Mouse (Mus musculus) fibroblast of lung, adult 2 months (primary cell): ENCODE measurements around the gene Larp7.

Experiments used
- DNase-seq: peaks from one replicate; pipeline ENCODE4 v3.0.0-alpha.2; 2011; ENCODE audit warnings: low read depth

The Larp7 gene

DNA sequence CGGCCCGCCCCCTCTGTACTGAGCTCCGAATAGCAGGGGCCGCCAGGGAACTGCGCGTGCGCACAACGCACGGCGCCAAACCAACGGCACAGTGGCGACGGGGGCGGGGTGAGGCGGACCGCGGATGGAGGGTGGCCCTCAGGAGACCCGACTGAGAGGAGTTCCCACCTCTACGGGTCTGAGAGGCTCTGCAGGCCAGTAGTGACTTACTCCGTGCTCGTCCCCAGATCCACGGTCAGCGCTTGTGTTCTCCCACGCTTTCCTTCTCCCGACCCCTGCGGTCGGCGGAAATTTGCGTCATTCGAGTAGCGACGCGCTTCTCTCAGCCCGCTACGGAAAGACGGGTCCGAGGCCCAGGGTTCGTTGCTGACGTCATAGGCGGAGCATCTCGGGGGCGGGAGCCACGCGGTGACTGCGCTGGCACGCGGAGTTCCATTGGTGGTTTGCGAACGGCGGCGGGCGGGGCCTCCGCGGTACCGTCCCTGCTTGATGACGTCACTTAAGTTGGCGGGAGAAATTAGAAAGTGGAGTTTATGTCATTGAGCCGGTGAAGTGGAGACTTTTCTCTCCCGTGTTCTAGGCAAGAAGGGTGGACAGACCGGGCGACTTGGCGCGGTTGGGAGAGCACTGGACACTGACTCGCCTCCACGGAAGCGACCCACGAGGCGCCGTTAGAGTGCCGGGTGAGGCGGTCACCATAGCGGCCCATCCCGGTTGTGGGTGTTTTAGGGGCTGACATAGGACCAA is at the start of gene Larp7, which contains the start of gene Zgrf1:
Gene Larp7, minus strand, starts transcription at position 377 of the 747 bp plus-strand sequence.
Gene Zgrf1, plus strand, starts transcription at position 517 of the 747 bp plus-strand sequence.
- DNase-seq, result peak; percentile 97

DNA sequence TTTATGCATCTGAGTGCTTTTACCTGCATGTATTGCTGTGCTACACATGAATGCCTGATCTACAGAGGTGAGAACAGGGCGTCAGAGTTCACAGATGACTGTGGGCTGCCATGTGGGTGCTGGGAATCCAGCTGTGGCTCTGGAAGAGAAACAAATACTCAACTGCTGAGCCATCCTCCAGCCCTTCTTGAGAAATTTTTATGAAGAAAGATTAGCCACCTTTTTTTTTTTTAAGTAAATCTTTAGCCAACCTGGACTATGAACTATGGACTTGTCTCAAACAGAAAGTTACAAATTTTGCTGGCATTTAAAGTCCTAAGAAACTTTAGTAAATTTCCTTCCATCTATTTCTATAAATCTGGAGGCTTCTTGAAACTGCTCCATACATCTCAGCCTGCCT is 44.0 kb upstream of the Larp7 start:
- DNase-seq, result no peak

DNA sequence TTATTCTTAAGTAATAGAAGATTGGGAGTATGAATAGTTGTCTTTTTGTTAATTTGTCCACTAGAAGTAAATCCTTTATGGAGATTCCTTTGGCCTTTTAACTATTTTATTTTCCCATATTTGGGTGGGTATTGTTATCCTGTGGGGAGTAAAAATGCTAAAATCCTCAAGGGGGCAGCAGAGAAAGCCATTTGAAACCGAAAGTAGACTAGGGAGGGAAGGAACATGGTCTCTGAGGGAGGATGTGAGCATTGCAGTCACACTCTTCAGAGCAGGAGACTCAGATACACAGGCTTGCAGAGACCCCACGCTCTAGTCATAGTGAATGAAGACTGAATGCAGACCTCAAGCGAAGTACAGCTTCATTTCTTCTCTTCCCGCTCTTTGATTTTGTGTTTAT is 19.4 kb upstream of the Larp7 start:
- peak; percentile 44 for DNase-seq

DNA sequence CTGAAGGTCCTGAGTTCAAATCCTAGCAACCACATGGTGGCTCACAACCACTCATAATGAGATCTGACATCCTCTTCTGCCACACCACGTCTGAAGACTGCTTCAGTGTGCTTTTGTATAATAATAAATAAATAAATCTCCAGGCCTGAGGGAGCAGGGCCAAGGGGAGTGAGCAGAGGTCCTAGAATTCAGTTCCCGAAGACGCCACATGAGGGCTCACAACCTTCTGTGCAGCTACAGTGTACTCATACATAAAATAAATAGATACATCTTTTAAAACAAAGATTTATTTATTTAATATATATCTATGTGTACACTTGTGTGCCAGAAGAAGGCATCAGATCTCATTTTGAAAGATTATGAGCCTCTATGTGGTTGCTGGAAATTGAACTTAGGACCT is 12.0 kb upstream of the Larp7 start:
- DNase-seq, result no peak

DNA sequence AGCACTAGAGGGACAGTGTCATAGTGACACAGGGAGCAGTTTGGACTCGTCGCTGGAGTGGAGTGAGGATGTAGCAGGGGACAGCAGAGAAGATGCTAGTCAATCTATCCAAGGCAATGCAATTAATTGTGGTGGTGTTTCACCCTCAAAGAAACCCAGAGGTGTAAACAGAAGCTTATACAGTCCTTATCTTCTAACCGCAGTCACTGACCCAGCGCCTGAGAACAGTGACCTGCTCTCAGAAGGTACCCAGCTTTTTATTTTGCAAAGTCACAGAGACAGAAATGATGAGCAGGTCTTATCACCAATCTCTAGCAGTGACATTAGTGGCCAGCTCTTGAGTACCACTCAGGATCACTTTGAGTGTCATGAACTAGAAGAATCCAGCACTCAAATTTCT is 9.8 kb upstream of the Larp7 start:
- no peak for DNase-seq

DNA sequence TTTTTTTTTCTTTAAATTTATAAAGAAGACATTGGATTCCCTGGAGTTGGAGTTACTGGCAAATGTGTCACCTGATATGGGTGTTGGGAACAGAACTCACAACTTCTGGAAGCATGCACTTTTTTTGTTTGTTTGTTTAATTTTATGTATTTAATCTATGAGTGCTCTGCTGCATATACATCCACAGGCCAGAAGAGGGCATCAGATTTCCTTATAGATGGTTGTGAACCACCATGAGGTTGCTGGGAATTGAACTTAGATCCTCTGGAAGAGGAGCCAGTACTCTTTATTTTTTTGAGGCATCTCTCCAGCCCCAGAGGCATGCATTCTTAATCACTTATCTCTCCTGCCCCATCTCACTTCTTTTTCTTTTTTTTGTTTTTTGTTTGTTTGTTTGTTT is 5.1 kb upstream of the Larp7 start:
- DNase-seq, result no peak

DNA sequence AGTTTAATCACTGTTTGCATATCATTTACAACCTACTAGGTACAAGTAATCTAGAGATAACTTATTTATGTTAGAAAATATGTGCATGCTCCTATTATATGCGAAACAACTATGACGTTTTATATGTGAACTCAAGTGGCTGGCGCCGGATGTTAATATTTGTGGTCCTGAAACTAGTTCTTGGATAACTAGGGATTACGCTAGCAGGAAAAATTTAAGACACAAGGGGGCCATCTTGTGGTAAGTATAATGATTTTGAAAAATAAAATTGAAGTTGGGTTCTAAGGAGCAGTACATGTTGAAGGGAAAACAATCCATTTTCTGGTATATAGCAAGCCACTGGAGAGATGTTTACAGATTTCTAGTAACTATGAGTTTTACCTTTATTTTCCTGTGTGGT is 1.6 kb upstream of the Larp7 start:
- no peak for DNase-seq

DNA sequence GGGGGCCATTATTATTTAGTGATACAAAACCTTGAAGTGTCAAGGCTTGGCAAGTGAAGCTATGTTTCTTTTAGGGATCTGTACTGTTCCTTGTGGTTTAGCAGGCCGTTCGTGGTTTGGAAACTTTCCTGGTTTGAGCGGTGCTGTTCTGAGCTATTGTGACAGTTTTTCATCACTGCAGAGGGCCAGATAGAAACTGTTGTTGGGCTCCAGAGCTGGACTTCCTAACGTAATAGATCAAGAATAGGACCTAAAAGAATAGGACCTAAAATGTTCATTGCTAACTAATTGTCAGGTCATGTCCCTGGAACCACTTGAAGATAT is 533 bp upstream of the Larp7 start:
- DNase-seq, result no peak

DNA sequence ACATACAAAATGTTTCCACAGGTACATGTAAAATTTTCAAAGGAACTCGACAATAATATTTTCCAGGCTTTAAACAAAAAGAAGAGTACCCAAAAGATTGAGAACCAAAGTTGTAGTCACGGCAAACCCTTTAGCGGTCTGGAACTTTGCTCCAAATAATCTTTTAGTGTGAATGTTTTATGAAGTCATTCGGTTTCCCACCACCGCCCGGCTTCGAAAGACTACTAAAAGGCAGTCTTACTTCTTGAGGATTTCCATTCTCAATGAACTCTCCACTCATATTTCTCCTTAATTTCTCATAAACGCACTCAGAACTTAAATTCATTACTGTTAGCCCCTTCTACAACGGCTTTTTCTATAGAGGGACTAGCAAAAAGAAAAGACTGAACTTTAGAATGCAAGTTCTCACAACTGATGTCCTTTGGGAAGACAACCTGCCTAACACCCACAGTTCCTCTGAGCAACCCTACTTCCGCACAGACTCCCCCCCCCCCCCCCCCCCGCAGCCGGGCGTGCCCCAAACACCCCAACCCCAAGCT is 646 bp downstream of the Larp7 start:
- DNase-seq, result no peak

DNA sequence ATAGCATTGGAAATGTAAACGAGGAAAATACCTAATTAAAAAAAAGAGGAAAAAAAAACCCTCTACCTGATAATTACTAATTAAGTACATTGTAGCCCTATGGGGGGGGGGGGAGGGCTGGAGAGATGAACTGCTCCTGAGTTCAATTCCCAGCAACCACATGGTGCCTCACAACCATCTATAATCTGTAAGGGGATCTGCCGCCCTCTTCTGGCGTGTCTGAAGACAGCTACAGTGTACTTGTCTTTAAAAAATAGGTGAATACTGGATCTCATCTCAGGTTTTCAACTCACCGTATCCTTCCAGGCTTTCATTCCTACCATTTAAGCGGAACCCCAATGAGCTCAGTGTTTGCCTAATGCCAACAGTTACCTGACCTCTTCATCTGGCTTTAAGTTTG is 5.3 kb downstream of the Larp7 start:
- DNase-seq, result no peak

DNA sequence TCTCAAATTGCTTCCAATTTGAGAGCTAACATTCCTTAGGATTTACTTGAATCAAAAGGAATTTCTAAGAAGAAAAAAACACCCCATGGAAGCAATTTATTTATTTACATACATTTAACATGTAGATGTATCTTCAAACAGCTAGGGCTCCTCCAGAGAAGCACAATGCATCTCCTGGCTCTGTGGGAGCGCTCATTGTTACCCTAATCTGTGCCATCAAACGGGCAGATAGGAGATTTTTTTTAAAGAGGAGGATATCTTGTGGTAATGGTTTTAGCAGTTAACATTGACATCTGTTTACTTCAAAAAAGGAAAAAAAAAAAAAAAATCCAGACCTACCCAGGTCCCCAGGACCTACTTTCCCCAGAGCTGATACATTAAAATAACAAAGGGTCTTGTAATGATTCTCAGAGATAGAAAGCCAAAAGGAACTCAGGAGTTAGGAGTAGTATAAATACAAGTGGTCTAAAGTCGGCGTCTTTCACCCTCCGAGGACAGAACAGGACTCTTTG is 8.5 kb downstream of the Larp7 start:
- no peak for DNase-seq

DNA sequence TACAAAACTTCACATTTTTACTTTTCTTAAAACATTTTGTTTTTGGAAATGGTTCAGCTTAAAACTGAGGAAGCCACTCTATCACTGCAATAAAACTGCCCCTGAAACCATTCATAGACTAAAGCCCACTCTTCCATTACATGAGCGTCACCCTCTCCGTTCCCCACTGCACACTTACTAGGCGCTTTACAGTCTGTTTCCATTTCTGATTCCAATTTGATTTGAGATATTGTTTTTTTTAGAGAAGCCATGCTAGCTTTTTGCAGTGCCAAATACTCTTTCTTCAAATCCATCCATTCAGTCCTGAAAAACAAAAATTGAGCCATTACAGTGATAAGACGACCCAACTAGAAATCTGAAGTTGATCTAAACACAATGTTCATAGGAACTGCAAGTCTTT is 9.2 kb downstream of the Larp7 start:
- DNase-seq, result no peak

DNA sequence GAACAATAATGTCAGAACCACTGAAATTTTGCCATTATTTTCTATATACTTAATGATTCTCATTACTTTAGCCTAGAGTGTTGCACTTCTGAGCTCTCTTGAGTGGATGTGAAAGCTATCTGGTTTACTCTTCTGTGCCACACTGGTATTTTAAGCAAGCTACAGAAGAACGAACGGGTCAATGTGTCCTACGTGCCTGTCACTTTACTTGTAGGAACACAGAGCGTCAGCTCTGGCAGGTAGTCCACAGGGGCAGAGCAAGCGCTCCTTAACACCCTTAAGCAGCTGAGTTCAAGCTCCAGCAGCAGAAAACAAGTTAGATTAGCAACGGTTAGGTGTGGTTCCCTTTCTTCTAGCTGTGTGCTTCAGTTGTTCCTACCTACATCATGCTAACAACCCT is 14.0 kb downstream of the Larp7 start:
- no peak for DNase-seq

DNA sequence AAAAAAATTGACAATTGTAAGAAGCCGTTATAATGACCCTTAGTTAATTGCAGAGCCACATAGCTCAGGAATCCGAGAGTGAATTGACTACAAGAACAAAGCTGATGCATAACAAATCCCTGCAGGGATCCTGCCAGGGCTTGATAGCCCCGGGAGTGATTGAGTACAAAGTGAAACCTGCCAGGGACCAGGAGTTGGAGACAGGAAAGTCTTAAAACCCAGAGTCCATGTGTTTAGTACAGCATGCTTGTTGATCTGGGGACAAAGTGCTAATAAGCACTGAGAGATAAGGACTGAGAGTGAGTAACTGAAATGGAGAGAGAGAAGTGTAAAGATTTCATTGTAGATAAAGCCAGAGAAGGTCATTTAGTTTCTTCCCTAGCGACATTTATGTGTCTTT is 22.9 kb downstream of the Larp7 start:
- no peak for DNase-seq

DNA sequence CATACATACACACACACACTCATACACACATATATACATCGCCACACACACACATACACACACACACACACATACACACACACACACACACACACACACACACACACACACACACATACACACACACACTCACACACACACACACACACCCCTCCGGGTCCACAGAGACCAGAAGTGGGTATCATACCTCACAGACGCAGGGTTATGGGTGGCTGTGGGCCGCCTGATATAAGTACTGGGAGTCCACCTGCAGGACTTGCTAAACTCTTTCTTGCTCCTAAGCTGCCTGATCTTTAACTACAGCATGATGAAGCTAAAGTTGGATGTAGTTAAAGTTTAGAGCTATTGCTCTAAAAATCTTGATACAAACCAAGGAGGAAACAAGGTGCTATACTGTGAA is 23.3 kb downstream of the Larp7 start:
- DNase-seq, result no peak

DNA sequence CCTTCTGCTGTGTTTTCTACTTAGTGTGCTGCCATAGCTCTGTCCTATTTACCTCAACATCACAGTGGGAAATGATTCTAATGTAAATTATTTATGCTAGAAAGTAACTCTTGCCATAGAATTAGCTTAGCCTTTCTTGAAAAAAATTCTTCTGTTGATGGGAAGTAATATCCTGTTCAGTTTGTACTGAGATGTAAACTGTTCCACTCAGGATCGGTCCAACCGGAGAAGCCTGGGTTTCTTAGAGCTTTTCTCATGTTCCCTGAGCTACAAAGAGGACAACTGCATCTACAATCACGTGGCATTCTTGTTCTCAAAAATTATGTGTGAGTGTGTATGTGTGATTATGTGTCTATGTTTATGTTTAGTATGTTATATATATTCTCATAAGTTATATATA is 23.9 kb downstream of the Larp7 start:
- DNase-seq, result no peak

DNA sequence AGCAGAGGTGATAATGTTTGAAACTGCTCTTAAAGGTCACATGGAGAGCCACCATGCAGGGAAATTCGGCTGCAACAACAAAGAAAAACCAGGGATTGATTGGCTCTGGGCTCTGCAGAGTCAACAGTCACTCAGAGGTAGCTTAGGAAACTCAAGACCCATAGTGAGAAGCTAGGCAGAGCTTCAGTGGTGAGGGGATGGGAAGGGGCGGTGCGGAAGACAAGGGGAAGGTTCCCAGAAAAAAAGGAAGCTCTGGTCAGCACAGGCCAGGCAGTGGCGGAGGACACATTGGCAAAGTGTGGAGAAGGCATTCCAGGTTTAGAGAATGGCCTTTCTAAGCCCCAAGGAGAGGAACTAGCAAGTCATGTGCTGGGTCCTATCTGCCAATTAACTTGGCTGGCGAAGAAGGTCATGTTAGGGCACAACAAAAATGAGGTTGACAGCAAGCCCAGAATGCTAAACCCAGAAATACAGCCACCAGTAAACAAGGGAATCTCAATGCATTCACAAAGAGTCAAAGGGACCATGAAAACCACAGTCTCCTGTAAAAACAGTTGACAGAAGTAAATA is 25.6 kb downstream of the Larp7 start:
- DNase-seq, result peak; percentile 4

DNA sequence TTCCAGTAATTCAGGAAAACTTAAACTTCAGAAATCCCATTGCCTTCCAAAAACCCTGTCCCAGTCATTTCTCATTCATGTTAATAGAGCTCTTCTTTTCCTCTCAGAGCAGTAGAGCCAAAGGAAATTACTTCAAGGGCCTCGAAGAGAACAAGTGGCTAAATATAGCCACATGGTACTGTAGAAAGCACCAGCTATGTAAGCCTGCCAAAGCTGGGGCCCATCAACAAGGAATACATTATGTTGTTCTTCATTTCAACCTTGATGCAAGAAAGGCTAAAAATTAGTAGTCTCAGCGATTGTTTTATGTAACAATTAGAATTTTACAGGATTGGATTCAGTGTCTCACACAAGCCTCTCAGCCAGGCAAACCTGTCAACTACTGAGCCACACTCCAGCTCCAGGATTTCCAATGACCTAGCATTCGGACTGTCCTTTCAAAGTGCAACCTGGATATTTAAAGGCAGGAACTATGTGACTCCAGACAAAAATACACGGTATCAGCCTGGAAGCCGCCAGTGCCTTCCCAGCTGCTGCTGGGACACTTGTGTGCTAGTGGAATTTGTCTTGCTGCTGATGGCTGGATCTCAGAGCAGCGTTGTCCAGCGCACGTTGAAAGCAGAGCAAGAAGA is 27.8 kb downstream of the Larp7 start:
- DNase-seq, result no peak

DNA sequence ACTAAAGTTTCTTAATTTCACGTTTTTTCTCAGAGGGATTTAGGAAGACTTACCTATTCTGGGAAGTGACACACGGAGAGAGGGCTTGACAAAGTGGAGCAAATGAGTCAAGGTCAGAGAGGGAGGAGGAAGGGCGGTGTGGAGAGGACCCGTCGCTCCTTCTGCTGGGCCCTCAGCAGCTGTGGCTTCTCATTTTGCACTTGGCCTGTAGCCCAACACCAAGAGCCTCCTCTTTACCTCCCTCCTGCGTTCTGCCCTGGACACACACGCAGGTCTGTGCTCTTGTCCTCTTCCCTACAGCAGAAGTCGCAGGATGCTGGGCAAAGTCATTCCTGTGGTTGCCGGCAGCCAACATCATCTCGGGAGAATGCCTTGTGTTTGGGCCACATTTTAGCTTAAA is 32.0 kb downstream of the Larp7 start:
- DNase-seq, result no peak

DNA sequence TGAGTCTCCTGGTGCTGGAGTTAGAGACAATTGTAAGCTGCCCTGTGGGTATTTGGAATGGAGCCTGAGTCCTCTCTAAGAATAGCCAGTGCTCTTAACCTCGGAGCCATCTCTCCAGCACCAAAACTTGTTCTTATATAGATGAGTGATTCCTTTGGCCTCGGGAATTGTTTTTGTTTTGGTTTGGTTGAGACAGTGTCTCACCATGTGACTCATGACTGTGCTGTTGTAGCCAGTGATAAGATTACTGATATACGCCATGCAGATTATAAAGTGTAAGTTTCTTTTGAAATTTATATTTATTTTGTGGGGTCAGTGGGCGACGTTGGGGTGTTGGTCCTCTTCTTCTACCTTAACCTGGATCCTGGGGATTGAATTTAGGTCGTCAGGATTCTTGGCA is 32.8 kb downstream of the Larp7 start:
- no peak for DNase-seq

DNA sequence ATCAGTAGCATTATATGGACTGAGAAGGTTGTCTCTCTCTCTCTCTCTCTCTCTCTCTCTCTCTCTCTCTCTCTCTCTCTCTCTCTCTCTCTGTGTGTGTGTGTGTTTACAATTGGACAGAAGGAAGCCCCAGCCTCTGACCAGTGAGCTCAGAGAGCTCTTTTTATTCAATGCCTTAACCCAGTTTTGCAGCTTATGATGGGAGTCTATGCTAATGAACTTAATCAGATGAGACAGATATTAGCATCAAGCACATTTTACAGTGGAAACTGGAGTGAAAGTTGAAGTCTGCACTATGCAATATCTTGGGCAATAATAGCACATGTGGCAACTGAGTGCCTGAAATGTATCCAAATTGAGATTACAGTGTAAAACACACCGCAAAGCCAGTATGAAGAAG is 37.9 kb downstream of the Larp7 start:
- DNase-seq, result no peak

DNA sequence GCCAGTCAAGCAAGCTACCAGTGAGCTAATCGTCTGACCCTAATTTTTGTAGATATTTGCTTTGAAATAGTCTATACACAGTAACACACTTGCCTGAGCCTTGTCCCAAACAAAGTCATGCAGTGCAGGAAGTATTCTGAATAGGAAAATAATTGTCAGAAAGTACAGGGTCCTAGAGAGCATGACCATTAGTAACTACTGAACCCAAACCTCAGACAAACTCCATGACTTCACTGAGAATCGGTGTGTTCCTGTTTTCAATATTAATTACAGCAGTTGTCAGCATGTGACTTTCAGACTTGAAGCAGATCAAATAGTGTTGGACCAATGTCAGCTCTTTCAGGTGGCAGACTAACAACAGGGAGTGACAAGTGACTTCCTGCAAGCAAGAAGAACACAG is 39.5 kb downstream of the Larp7 start:
- no peak for DNase-seq

DNA sequence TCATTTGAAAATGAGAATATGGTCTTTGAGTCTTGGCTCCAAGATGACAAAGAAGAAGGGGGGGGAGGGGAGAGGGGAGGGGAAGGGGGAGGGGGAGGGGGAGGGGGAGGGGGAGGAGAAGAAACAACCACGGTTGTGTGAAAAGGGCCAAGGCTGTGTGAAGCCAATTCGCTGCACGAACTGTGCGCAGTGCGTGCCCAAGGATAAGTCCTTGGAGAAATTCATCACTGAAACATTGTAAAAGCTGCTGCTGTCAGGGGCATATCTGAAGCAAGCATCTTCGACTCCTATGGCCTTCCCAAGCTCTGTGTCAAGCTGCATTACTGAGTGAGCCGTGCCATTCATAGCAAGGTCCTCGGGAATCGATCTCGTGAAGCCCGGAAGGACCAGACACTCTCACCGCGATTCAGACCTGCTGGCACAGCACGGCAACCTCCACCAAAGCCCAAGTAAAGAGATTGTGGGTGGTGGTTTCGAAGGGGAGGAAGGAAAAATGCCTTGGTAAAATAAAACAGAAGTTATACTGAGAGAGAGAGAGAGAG is 40.3 kb downstream of the Larp7 start:
- DNase-seq, result no peak
